Mouse (Mus musculus) lung, embryonic 14.5 days (tissue): ENCODE data around the gene Olfr1276. TPM values are rescaled to one million over a fixed set of nuclear protein-coding genes. Genes with fewer than 3 reads are reported as not detected.

ENCODE experiments used
- ATAC-seq: fragments of 200-750 bp; cut with Nextera tagmentation; 2 replicates; pipeline ENCODE4 v1.8.0; 2017; ENCODE audit warnings: mild to moderate bottlenecking, moderate TSS enrichment, moderate library complexity; ENCODE audit not compliant: insufficient read depth
- DNase-seq: peaks from one replicate; pipeline ENCODE4 v3.0.0-alpha.2; 2015
- H3K27ac ChIP-seq: fragments of 300-500 bp; sonication (generic); 2 replicates; pipeline ENCODE4 v1.5.1; 2014; ENCODE audit warnings: low read depth, mild to moderate bottlenecking, moderate library complexity
- H3K27me3 ChIP-seq: fragments of 300-500 bp; sonication (generic); 2 replicates; pipeline ENCODE4 v1.6.1; 2014; ENCODE audit warnings: low read length, control low read depth; ENCODE audit not compliant: insufficient read depth
- H3K36me3 ChIP-seq: fragments of 300-500 bp; sonication (generic); 2 replicates; pipeline ENCODE4 v1.6.1; 2014; ENCODE audit warnings: control low read depth; ENCODE audit not compliant: insufficient read depth
- H3K4me1 ChIP-seq: fragments of 300-500 bp; sonication (generic); 2 replicates; pipeline ENCODE4 v1.6.1; 2014; ENCODE audit warnings: antibody characterized with exemption, control low read depth; ENCODE audit not compliant: insufficient read depth
- H3K4me2 ChIP-seq: fragments of 300-500 bp; sonication (generic); 2 replicates; pipeline ENCODE4 v1.6.1; 2014; ENCODE audit warnings: mild to moderate bottlenecking
- H3K4me3 ChIP-seq: fragments of 300-500 bp; sonication (generic); 2 replicates; pipeline ENCODE4 v1.5.1; 2014; ENCODE audit warnings: low read depth, low read length
- H3K9ac ChIP-seq: fragments of 300-500 bp; sonication (generic); 2 replicates; pipeline ENCODE4 v1.6.1; 2014
- H3K9me3 ChIP-seq: fragments of 300-500 bp; sonication (generic); 2 replicates; pipeline ENCODE4 v1.6.1; 2016; ENCODE audit warnings: low read depth, low read length, control low read depth
- CTCF ChIP-seq: IDR thresholded peaks from 2 replicates; pipeline ENCODE4 v1.5.1; 2016; ENCODE audit warnings: antibody characterized with exemption, low read depth
- WGBS: fragments of 180-500 bp; shearing (Covaris S2); extraction: QIAGEN DNeasy Blood & Tissue Kit; methylation state at CpG from one replicate; pipeline ENCODE4 v1.1.7; 2014; 5-methylcytosine and 5-hydroxymethylcytosine counted together
- polyA plus RNA-seq: library from polyadenylated mRNA; unstranded; fragments of >200 nt; fragmentation: Nextera tagmentation; extraction: Ambion mirVana; gene quantifications from 2 replicates; pipeline ENCODE4 v1.2.1, GENCODE M21; 2014

Olfr1276 gene
- polyA plus RNA-seq: not detected in 2 replicates

DNA sequence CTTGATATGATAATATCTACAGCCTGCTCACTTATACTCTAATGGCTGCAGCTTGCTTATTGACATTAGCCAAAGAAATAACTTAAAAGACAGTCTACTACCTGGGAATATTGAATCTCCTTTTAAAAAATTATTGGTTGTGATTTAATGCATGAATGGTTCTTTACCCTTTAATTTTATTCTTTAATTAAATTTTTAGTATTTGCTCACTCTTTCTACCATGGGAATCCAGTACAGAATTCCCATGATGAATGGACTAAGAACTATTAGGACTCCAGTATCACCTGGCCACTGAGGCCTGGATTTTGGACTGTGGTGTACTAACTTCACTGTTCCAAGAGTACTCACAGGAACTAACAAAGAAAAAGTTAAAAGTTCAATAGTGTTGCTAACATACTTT, at the start of gene Olfr1276:
Olfr1276 (plus strand) TSS at position 301 of the 400 bp plus-strand sequence.
- no peaks in the 10 kb centered on the region for H3K27me3 ChIP-seq
- TF ChIP-seq CTCF: no peak
- DNase-seq (no peak), ATAC-seq (no peak)
- H3K4me1 ChIP-seq: no peaks in the 10 kb centered on the region
- no peaks in the 10 kb centered on the region for H3K36me3 ChIP-seq
- no peak within 1 kb of the TSS for H3K4me3 ChIP-seq
- H3K9ac ChIP-seq: no peak within 1 kb of the TSS
- no peaks in the 10 kb centered on the region for H3K9me3 ChIP-seq
- no peak within 1 kb of the TSS for H3K4me2 ChIP-seq
- H3K27ac ChIP-seq: no peak within 1 kb of the TSS

DNA sequence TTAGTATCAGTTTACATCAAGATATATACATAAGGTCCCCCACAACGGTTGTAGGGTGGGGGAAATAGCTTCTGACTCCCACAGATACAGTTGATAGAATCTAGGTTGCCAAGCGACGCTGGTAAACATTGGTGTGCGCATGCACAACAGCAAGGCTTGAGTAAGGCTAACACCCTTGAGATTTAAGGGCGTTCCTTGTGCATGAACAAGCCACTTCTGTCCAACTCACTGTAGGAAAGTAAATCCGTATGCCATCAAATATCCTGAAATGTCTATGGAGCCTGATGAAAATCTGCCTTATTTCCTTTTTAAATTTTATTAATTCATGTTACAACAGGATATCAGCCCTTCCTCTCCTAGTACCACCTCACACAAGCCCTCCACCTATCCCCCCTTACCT, 24.8 kb upstream of the Olfr1276 start, which contains the start of gene 4930430A15Rik:
4930430A15Rik (minus strand) TSS at position 101 of the 400 bp plus-strand sequence.
- H3K4me1 ChIP-seq: no peaks in the 10 kb centered on the region
- H3K9ac ChIP-seq: no peak within 1 kb of the TSS
- no peaks in the 10 kb centered on the region for H3K36me3 ChIP-seq
- no peaks in the 10 kb centered on the region for H3K27me3 ChIP-seq
- ATAC-seq: no peak
- H3K4me2 ChIP-seq: no peak within 1 kb of the TSS
- 85% methylated on average over 6 of the region's 6 CpGs for WGBS
- H3K9me3 ChIP-seq: no peaks in the 10 kb centered on the region
- DNase-seq: no peak
- TF ChIP-seq CTCF: no peak
- H3K27ac ChIP-seq: no peak within 1 kb of the TSS
- no peak within 1 kb of the TSS for H3K4me3 ChIP-seq

DNA sequence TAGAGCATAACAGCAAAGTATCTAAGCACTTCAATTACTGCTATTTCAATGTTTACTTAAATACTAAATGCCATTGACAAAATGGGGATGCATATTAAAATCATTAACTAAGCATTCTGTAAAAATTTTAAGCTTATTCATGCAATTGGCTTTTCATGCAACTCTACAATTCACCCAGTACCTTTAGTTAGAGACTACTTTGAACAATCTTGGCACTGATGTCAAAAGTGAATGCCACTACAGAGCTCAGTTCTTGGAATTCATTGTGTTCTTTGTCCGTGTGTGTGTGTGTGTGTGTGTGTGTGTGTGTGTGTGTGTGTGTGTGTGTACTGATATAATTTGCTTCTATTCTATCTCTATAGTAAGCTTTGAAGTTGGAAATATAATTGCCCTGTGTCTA, 19.1 kb upstream of the Olfr1276 start, which contains the start of gene Olfr1275:
Olfr1275 (minus strand) TSS at position 101 of the 400 bp plus-strand sequence.
- no peak within 1 kb of the TSS for H3K4me2 ChIP-seq
- H3K27ac ChIP-seq: no peak within 1 kb of the TSS
- no peaks in the 10 kb centered on the region for H3K27me3 ChIP-seq
- ATAC-seq (no peak), DNase-seq (no peak)
- H3K4me3 ChIP-seq: no peak within 1 kb of the TSS
- H3K9me3 ChIP-seq: no peaks in the 10 kb centered on the region
- no peak within 1 kb of the TSS for H3K9ac ChIP-seq
- WGBS: 100% methylated on average over 1 of the region's 1 CpGs
- H3K36me3 ChIP-seq: no peaks in the 10 kb centered on the region
- no peak for TF ChIP-seq CTCF
- no peaks in the 10 kb centered on the region for H3K4me1 ChIP-seq

DNA sequence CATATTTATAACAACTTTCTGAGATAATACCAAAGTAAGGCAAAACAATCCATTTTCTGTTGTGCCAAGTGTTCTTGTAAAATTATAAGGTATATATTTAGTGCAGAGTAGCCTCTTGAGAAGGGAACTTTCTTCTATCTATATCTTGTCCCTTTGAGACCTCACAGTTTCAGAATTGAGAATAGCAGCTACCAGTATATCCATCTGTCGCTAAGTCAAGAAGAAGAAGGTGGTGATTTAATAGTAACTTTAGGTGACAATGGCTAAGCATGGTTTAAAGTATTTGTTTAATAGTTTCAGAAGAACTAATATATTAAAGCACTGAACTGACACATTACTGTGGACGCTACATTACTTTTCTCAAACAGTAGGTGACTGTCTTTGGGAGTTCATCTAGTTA, 19.7 kb downstream of the Olfr1276 start, which contains the start of gene Olfr1277:
Olfr1277 (minus strand) TSS at position 101 of the 400 bp plus-strand sequence.
- WGBS: 76% methylated on average over 2 of the region's 2 CpGs
- Histone ChIP-seq H3K9ac (no peak within 1 kb of the TSS), H3K4me2 (no peak within 1 kb of the TSS), H3K4me1 (no peaks in the 10 kb centered on the region), H3K36me3 (no peaks in the 10 kb centered on the region), H3K27me3 (no peaks in the 10 kb centered on the region), H3K9me3 (no peaks in the 10 kb centered on the region), H3K27ac (no peak within 1 kb of the TSS), H3K4me3 (no peak within 1 kb of the TSS)
- DNase-seq (no peak), ATAC-seq (no peak)
- no peak for TF ChIP-seq CTCF

DNA sequence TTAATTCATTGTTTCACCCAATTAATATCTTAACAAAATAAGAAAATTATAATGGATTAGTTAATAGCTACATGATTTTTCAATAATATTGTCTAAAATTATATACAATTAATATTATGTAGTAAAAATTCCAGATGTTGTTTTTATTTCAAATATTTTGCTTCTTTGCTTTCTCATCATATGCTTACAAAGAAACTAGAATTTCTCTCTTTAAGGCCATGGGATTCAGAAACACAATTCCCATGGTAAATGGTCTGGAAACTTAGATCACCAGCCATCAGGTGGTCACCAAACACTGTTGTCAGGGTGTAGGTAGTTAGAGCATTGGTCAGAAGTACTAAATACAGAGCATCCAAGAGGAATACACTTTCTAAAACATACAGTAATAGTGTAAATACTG, 35.5 kb downstream of the Olfr1276 start, which contains the start of gene Olfr1278:
Olfr1278 (plus strand) TSS at position 301 of the 400 bp plus-strand sequence.
- Histone ChIP-seq H3K36me3 (no peaks in the 10 kb centered on the region), H3K4me1 (no peaks in the 10 kb centered on the region), H3K4me3 (no peak within 1 kb of the TSS), H3K27ac (no peak within 1 kb of the TSS), H3K9me3 (no peaks in the 10 kb centered on the region), H3K4me2 (no peak within 1 kb of the TSS), H3K27me3 (no peaks in the 10 kb centered on the region), H3K9ac (no peak within 1 kb of the TSS)
- ATAC-seq: no peak
- no peak for TF ChIP-seq CTCF
- no peak for DNase-seq

GRCm38 (mm10) chr2:111298541-111298940, 44.2 kb downstream of the Olfr1276 start:
- no peak overlapping the region for H3K27ac ChIP-seq
- no peaks in the 10 kb centered on the region for H3K4me1 ChIP-seq
- no peak overlapping the region for H3K4me2 ChIP-seq
- no peaks in the 10 kb centered on the region for H3K27me3 ChIP-seq
- no peak overlapping the region for H3K4me3 ChIP-seq
- no peaks in the 10 kb centered on the region for H3K9me3 ChIP-seq
- no peak for TF ChIP-seq CTCF
- ATAC-seq (no peak), DNase-seq (no peak)
- H3K9ac ChIP-seq: no peak overlapping the region
- H3K36me3 ChIP-seq: no peaks in the 10 kb centered on the region

- no peak within 1 kb of the TSS for H3K4me2 ChIP-seq
Observed at GRCm38 (mm10) chr2:111300374-111300773, 46.1 kb downstream of the Olfr1276 start, which contains the start of gene Olfr1279. Gene Olfr1279, plus strand, starts transcription at chr2:111300635.

More at GRCm38 (mm10) chr2:111300374-111300773, 46.1 kb downstream of the Olfr1276 start, which contains the start of gene Olfr1279:
- no peaks in the 10 kb centered on the region for H3K27me3 ChIP-seq
- no peaks in the 10 kb centered on the region for H3K36me3 ChIP-seq
- no peak within 1 kb of the TSS for H3K27ac ChIP-seq
- ATAC-seq (no peak), DNase-seq (no peak)
- H3K4me1 ChIP-seq: no peaks in the 10 kb centered on the region
- no peak within 1 kb of the TSS for H3K9ac ChIP-seq
- no peak for TF ChIP-seq CTCF
- no peak within 1 kb of the TSS for H3K4me3 ChIP-seq
- no peaks in the 10 kb centered on the region for H3K9me3 ChIP-seq

Other genes starting within 250 kb of the Olfr1276 start
- gene Gm13941, start 148.5 kb upstream of the Olfr1276 start, polyA plus RNA-seq: not detected in 2 replicates
- not detected in 2 replicates for gene Gm15130, start 101.6 kb upstream of the Olfr1276 start, polyA plus RNA-seq
- not detected in 2 replicates for gene 4930430A15Rik, start 24.9 kb upstream of the Olfr1276 start, polyA plus RNA-seq
- gene Olfr1275, start 19.2 kb upstream of the Olfr1276 start, polyA plus RNA-seq: not detected in 2 replicates
- not detected in 2 replicates for gene Olfr1277, start 19.6 kb downstream of the Olfr1276 start, polyA plus RNA-seq
- not detected in 2 replicates for gene Olfr1278, start 35.6 kb downstream of the Olfr1276 start, polyA plus RNA-seq
- not detected in 2 replicates for gene Olfr1279, start 46.1 kb downstream of the Olfr1276 start, polyA plus RNA-seq
- not detected in 2 replicates for gene Olfr1280, start 59.5 kb downstream of the Olfr1276 start, polyA plus RNA-seq
- not detected in 2 replicates for gene Olfr1281, start 72.0 kb downstream of the Olfr1276 start, polyA plus RNA-seq
- not detected in 2 replicates for gene Olfr1282, start 81.6 kb downstream of the Olfr1276 start, polyA plus RNA-seq
- gene Olfr1283, start 112.3 kb downstream of the Olfr1276 start, polyA plus RNA-seq: not detected in 2 replicates
- not detected in 2 replicates for gene Olfr1284, start 121.0 kb downstream of the Olfr1276 start, polyA plus RNA-seq
- gene Olfr1286, start 168.6 kb downstream of the Olfr1276 start, polyA plus RNA-seq: not detected in 2 replicates
- not detected in 2 replicates for gene Olfr1287, start 194.6 kb downstream of the Olfr1276 start, polyA plus RNA-seq
- not detected in 2 replicates for gene Olfr1288, start 219.6 kb downstream of the Olfr1276 start, polyA plus RNA-seq
- not detected in 2 replicates for gene Olfr1289, start 226.3 kb downstream of the Olfr1276 start, polyA plus RNA-seq
- not detected in 2 replicates for gene Olfr1290, start 239.3 kb downstream of the Olfr1276 start, polyA plus RNA-seq
- gene Olfr1291-ps1, start 242.7 kb downstream of the Olfr1276 start, polyA plus RNA-seq: not detected in 2 replicates